Mouse (Mus musculus): ENCODE data around the gene Csnk1g1.

Csnk1g1 gene

GRCm38 (mm10) chr9:66068971-66069391 lies 160.3 kb downstream of the Csnk1g1 start:
- peak; percentile 30 for DNase-seq (ENCODE audit: low spot score)

DNA sequence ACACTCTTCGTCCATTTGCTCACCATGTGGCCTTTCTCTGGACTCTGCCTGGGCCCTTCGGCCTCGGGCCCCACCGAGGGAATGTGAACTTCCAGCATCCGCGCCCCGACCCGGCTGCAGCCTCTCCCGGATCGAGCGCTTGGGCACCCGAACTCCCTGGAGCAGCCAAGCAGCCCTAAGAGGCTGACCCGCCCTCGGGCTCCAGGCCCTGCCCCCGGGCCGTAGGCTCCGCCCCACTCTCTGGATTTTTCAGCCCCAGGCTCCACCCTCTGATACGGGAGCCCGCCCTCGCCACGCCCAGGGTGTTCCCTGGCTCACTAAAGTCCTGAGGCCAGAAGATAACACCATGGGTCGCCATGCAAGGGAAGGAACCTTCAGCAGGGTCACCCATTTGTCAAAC lies 160.9 kb downstream of the Csnk1g1 start, which contains the start of gene Snx22:
TSS of gene Snx22 (minus strand) at position 137 of the 400 bp plus-strand sequence.
- DNase-seq (ENCODE audit: low spot score) = peak; percentile 60

DNA sequence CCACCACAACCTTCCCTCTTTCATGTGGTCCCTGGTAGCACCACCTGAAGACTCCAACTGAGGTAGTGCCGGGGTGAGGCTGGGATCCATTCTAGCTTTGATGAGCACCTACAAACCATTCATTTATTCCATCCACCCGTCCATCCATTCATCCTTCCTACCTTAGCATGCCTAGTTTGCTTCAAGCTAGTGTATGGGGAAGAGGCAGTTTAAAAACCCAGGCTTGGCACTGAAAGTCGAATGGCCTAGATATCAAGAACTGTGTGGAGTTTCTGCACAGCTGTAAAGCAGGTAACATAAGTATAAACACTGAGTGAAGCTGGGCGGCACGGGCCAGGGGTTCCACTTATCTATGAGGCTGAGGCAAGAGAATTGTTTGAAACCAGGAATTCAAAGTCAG lies 161.4 kb downstream of the Csnk1g1 start:
- no peak for DNase-seq (ENCODE audit: low spot score)

DNA sequence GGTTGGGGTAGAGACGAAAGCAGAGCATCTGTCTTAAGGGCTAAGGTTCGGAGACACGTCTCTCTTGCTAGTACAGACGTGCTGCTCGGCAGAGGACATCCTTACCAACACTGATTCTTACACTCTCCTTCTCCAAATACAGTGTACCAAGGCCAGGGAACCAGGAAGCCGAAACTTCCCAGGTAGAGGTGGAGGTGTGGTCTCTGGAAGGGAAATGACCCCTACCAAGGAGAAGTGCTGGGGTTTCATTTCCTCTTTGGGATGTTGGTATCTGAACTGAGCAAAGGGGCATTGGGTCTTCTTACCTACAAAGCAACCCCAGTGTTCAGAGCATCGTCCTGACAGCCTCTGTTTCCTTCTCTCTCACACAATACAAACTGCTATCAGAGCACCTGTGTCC lies 164.0 kb downstream of the Csnk1g1 start:
- no peak for DNase-seq (ENCODE audit: low spot score)

- no peak for DNase-seq (ENCODE audit: low spot score)
Measured at GRCm38 (mm10) chr9:66078072-66078471, 169.3 kb downstream of the Csnk1g1 start.

GRCm38 (mm10) chr9:66078493-66078892 lies 169.8 kb downstream of the Csnk1g1 start:
- no peak for DNase-seq (ENCODE audit: low spot score)

DNA sequence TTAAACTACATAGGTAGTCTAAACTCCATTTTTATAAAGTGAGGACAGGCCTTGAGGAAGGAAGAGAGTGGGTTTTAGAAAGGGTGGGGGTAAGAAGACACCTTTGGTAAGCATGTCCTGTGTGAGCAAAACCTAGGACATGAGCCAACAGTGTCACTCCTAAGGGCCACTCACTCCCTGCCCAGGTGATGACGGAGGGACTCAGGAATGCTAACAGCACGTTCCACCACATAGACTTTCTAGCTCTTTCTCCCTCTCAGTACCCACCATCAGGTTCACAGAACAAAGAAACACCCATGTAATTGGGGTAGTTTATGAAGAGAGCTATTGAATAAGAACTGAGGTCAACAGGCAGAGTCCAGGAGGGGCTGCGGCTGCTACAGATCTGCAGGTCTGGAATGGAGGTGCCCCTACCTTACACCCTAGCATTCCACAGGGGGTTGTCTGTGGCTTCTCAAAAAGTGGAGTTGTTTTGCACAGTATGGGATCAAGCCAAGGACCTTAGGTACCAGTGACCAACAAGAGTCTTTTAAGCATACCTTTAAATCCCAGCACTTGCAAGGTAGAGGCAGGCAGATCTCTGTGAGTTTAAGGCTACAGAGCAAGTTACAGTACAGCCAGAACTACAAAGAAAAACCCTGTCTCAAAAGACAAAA lies 172.2 kb downstream of the Csnk1g1 start:
- no peak for DNase-seq (ENCODE audit: low spot score)

- DNase-seq (ENCODE audit: low spot score) = no peak
Measured at GRCm38 (mm10) chr9:66081999-66082398, 173.3 kb downstream of the Csnk1g1 start.

DNA sequence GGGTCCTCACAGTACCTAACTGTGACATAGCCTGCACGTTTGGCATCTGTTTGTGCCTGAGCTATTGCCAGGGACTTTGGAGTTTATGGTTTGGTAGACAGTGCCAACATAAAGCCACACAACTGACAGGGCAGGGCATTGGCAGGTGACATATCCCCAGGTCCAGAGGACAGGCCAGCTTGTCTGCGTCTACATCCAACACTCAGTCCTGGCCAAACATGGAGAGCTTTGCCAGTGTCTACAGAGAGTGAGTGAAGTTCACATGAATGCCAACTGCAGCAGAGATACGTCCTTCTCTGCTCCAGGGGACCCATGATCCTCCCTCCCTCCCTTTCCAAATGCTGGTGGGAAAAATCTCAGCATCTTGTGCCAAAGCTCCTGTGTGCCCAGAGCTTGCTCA lies 175.4 kb downstream of the Csnk1g1 start:
- no peak for DNase-seq (ENCODE audit: low spot score)

DNA sequence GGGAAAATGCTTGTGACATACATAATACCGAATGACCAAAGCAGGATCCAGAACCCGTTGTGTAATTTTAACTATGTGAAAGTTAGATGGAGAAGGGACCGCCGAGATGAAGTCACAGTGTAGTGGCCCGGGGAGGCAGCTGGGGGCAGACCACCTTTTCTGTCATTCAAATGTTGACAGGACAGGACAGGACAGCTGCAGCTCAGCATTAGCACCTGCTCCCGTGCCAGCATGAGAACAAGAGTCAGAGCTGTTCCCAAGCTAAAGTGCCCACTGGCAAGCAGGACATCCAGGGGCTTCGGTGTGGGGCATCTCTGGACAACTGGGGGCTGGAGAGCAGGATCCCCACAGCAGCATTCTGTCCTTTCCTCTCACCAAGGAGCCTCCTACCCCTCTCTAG lies 178.3 kb downstream of the Csnk1g1 start:
- no peak for DNase-seq (ENCODE audit: low spot score)

DNA sequence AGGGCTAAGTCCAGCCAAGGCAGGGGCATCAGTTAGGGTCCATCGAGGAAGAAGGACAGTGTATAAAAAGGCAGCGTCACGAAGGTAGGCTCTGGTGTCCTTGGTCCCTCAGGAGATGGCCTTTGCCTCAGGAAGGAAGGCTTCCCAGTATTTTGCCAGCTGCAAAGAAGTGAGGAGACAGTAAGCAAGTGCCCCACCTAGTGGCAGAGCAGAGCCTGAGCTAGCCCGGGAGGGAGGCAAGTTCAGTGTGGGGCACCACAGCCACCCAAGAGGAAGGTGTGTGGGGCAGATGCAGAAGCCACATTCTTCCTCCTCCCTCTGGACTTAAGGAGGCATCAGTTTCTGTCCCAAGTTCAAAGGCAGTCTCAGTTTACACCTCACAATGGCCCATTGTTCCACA lies 179.7 kb downstream of the Csnk1g1 start:
- DNase-seq (ENCODE audit: low spot score) = no peak

DNA sequence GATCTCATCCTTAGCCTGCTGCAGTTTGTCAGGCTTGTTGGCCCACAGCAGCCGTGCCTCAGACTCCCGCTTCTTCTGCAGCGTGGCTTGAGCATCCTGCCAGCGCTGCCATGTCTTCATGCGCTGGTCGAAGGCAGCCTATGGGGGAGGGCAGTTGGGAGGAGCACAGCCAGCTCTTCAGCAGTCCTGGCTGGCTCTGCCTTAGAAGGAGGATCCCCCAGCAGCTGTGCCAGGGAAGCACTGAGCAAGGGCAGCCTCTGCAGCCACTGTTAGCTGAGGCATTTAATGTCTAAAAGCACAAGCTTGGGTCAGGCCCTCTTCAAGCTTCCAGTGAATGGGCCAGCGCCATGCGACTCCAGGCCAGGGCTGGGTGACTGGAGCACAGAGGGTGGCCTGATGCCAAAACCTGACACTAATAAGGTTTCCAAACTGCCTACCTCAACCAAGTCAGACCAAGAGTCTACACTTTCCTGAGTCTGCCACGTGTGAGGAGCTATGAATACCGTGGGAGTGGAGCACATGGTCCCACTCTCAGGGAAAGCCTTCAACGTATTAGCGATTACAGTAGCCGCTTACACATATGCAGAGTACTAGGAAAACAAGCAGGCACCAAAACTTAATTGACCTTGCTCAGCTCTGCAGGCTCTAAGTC lies 182.0 kb downstream of the Csnk1g1 start:
- no peak for DNase-seq (ENCODE audit: low spot score)

- DNase-seq (ENCODE audit: low spot score) = no peak
Measured at GRCm38 (mm10) chr9:66091327-66092231, 182.9 kb downstream of the Csnk1g1 start.

- DNase-seq (ENCODE audit: low spot score) = no peak
Measured at GRCm38 (mm10) chr9:66092664-66093063, 183.9 kb downstream of the Csnk1g1 start.

All from T-cell, adult 2 months (primary cell).